Mouse (Mus musculus): ENCODE data around the gene B9d2. TPM values are rescaled to one million over a fixed set of nuclear protein-coding genes. Genes with fewer than 3 reads are reported as not detected.
A peak's percentile ranks its signal among the peaks of the same experiment; 100 is the strongest.

Gene B9d2
- total and polyA plus RNA-seq, 2 experiments = 4.2 to 21.0 TPM

DNA sequence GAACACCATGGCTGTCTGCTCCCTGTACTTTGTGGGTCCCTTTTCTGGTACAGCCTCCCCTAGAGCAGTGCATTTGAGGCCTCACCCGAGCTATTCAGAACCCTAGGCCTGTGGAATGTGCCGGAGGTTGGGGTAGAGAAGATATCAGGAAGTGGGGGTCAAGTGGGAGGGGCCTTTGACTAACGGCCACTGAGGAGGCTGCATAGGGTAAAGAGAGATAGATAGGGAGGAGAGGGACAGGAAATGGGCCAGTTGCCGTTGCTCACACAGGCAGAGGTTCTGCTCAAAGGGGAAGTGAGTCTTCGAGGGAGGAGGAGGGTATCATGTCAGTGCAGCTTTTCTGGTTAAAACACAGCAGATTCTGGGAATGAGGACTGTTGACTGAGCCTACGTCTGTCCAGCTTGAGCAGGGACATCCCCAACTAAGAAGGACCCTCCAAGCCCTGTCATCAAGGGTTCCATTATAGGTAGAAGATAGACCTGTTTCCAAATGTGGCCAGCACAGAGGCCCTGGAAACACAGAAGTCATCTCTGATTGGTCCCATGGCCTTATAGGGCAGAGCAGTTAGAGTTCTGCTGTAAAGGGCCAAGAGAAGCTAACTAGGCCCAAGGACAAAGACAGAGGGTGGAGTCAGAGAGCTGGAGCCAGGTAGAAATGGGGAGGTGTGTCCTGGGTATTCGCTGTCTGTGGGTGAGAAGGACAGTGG, 3.0 kb downstream of the B9d2 start:
- peak; percentile 35 for DNase-seq (ENCODE audit: extremely low read depth, low read depth, low spot score)
- WGBS = 78% methylated on average over 7 of the region's 7 CpGs
- Histone ChIP-seq H3K4me3 (ENCODE audit: insufficient read depth, low read depth, low read length) (no peak overlapping the region), H3K27me3 (ENCODE audit: control insufficient read depth, insufficient read depth, low read length) (peaks cover 6% of the 10 kb centered on the region; the same call in 1 of the 2 replicates), H3K4me1 (ENCODE audit: control insufficient read depth, insufficient read depth, low read length) (peaks cover 5% of the 10 kb centered on the region; the same call in 1 of the 2 replicates), H3K79me2 (ENCODE audit: control insufficient read depth, insufficient read depth, low read length) (no peaks in the 10 kb centered on the region), H3K27ac (replicated peaks; ENCODE audit: insufficient read depth, low read depth, low read length) (peak overlapping the region; percentile 47; the same call in 1 of the 2 replicates), H3K9ac (ENCODE audit: low read depth, low read length) (peak overlapping the region; percentile 1; the same call in 1 of the 2 replicates), H3K36me3 (ENCODE audit: control insufficient read depth, insufficient read depth, low read length) (no peaks in the 10 kb centered on the region)
- TF ChIP-seq POLR2A (IDR thresholded peaks at IDR 0.05; ENCODE audit: extremely low read depth, insufficient read depth, low read length) (no peak), CTCF (IDR thresholded peaks at IDR 0.05; ENCODE audit: low read depth, low read length) (no peak)

DNA sequence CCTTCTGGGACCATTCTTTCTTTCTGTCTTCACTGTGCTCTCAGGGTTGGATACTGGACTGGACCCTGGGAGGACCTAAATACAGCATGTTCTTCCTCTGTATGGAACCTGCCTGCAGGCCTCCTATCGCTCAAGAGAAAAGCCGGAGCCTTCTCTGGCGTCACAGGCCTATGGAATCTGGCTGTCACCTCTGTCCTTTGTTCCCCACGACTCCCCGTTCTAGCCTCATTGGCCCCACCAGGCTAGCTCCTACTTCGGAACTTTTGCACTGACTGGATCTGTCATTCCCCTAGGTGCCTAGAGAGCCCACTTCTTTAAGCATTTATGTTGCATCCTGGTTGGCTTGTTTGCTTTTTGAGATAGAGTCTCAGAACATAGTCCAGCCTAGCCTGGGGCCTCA, 4.1 kb downstream of the B9d2 start:
- no peak for DNase-seq (ENCODE audit: extremely low read depth, low read depth, low spot score)
- no peak for TF ChIP-seq POLR2A (IDR thresholded peaks at IDR 0.05; ENCODE audit: extremely low read depth, insufficient read depth, low read length)
- no peak for TF ChIP-seq CTCF (IDR thresholded peaks at IDR 0.05; ENCODE audit: low read depth, low read length)
- no peak overlapping the region for H3K9ac ChIP-seq (ENCODE audit: low read depth, low read length)
- no peaks in the 10 kb centered on the region for H3K36me3 ChIP-seq (ENCODE audit: control insufficient read depth, insufficient read depth, low read length)
- H3K27ac ChIP-seq (replicated peaks; ENCODE audit: insufficient read depth, low read depth, low read length) = no peak overlapping the region
- H3K4me3 ChIP-seq (ENCODE audit: insufficient read depth, low read depth, low read length) = no peak overlapping the region
- H3K4me1 ChIP-seq (ENCODE audit: control insufficient read depth, insufficient read depth, low read length) = peaks cover 5% of the 10 kb centered on the region; the same call in 1 of the 2 replicates
- H3K27me3 ChIP-seq (ENCODE audit: control insufficient read depth, insufficient read depth, low read length) = peaks cover 6% of the 10 kb centered on the region; the same call in 1 of the 2 replicates
- no peaks in the 10 kb centered on the region for H3K79me2 ChIP-seq (ENCODE audit: control insufficient read depth, insufficient read depth, low read length)
- 93% methylated on average over 6 of the region's 6 CpGs for WGBS

- whole genome bisulfite sequencing = 85% methylated on average over 21 of the region's 21 CpGs
Measured at GRCm38 (mm10) chr7:25685926-25686470, 5.4 kb downstream of the B9d2 start.

DNA sequence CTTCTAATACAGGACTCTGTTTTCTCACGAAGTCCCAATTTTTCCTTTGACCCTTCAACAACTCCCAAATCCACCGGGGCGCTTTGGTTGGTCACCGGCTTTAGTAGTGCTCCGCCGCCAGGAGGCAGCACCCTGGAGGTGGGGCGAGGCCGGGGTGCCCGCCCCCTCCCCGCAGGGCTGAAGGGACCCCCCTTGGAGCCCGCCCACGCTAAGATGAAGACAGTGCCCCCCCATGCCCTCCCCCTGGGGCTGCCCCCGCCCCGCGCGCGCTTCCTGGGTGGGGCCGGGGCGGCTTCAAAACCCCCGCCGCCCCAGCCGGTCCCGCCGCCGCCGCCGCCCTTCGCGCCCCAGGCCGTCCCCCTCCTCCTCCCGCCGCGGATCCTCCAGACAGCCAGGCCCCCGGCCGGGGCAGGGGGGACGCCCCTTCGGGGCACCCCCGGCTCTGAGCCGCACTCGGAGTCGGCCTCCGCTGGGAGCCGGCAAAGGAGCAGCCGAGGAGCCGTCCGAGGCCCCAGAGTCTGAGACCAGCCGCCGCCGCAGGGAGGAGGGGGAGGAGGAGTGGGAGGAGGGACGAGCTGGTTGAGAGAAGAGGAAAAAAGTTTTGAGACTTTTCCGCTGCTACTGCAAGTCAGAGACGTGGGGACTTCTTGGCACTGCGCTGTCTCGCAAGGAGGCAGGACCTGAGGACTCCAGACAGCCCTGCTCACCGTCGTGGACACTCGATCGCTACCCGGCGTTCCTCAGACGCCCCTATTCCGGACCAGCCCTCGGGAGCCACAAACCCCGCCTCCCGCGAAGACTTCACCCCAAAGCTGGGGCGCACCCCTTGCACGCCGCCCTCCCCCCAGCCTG, 6.3 kb downstream of the B9d2 start, which contains the start of gene Tgfb1:
Gene Tgfb1, plus strand, starts transcription at position 323 of the 852 bp plus-strand sequence.
- H3K4me1 ChIP-seq (ENCODE audit: control insufficient read depth, insufficient read depth, low read length) = 0 out of 2 replicates have a peak, but pooled peaks cover 3% of the 10 kb centered on the region

More at GRCm38 (mm10) chr7:25685926-25686470, 5.4 kb downstream of the B9d2 start:
- Histone ChIP-seq H3K79me2 (ENCODE audit: control insufficient read depth, insufficient read depth, low read length) (no peaks in the 10 kb centered on the region), H3K36me3 (ENCODE audit: control insufficient read depth, insufficient read depth, low read length) (no peaks in the 10 kb centered on the region), H3K27me3 (ENCODE audit: control insufficient read depth, insufficient read depth, low read length) (peaks cover 6% of the 10 kb centered on the region; the same call in 1 of the 2 replicates), H3K27ac (replicated peaks; ENCODE audit: insufficient read depth, low read depth, low read length) (no peak overlapping the region), H3K4me1 (ENCODE audit: control insufficient read depth, insufficient read depth, low read length) (0 out of 2 replicates have a peak, but pooled peaks cover 3% of the 10 kb centered on the region), H3K4me3 (ENCODE audit: insufficient read depth, low read depth, low read length) (no peak overlapping the region), H3K9ac (ENCODE audit: low read depth, low read length) (no peak overlapping the region)
- no peak for TF ChIP-seq POLR2A (IDR thresholded peaks at IDR 0.05; ENCODE audit: extremely low read depth, insufficient read depth, low read length)
- DNase-seq (ENCODE audit: extremely low read depth, low read depth, low spot score) = no peak

GRCm38 (mm10) chr7:25687811-25688401, 7.3 kb downstream of the B9d2 start:
- Histone ChIP-seq H3K79me2 (ENCODE audit: control insufficient read depth, insufficient read depth, low read length) (no peaks in the 10 kb centered on the region), H3K27me3 (ENCODE audit: control insufficient read depth, insufficient read depth, low read length) (peaks cover 6% of the 10 kb centered on the region; the same call in 1 of the 2 replicates), H3K27ac (replicated peaks; ENCODE audit: insufficient read depth, low read depth, low read length) (peak overlapping the region; percentile 39), H3K9ac (ENCODE audit: low read depth, low read length) (peak overlapping the region; percentile 23), H3K36me3 (ENCODE audit: control insufficient read depth, insufficient read depth, low read length) (no peaks in the 10 kb centered on the region), H3K4me3 (ENCODE audit: insufficient read depth, low read depth, low read length) (peak overlapping the region; percentile 61), H3K4me1 (ENCODE audit: control insufficient read depth, insufficient read depth, low read length) (0 out of 2 replicates have a peak, but pooled peaks cover 3% of the 10 kb centered on the region)
- TF ChIP-seq CTCF (IDR thresholded peaks at IDR 0.05; ENCODE audit: low read depth, low read length) (peak; percentile 11; the same call in 1 of the 2 replicates), POLR2A (IDR thresholded peaks at IDR 0.05; ENCODE audit: extremely low read depth, insufficient read depth, low read length) (no peak)
- WGBS = 1% methylated on average over 47 of the region's 47 CpGs
- DNase-seq (ENCODE audit: extremely low read depth, low read depth, low spot score) = no peak

More for the DNA sequence above, 6.3 kb downstream of the B9d2 start, which contains the start of gene Tgfb1:
- Histone ChIP-seq H3K27me3 (ENCODE audit: control insufficient read depth, insufficient read depth, low read length) (peaks cover 6% of the 10 kb centered on the region; the same call in 1 of the 2 replicates), H3K36me3 (ENCODE audit: control insufficient read depth, insufficient read depth, low read length) (no peaks in the 10 kb centered on the region), H3K9ac (ENCODE audit: low read depth, low read length) (peak within 1 kb of the TSS; percentile 23), H3K27ac (replicated peaks; ENCODE audit: insufficient read depth, low read depth, low read length) (peak within 1 kb of the TSS; percentile 3), H3K4me3 (ENCODE audit: insufficient read depth, low read depth, low read length) (peak within 1 kb of the TSS; percentile 61), H3K79me2 (ENCODE audit: control insufficient read depth, insufficient read depth, low read length) (no peaks in the 10 kb centered on the region)
- no peak for DNase-seq (ENCODE audit: extremely low read depth, low read depth, low spot score)
- WGBS = 1% methylated on average over 59 of the region's 69 CpGs
- no peak for TF ChIP-seq POLR2A (IDR thresholded peaks at IDR 0.05; ENCODE audit: extremely low read depth, insufficient read depth, low read length)
- peak; percentile 71 for TF ChIP-seq CTCF (IDR thresholded peaks at IDR 0.05; ENCODE audit: low read depth, low read length)
